Mouse (Mus musculus): ENCODE measurements at regions not wholly inside any gene's neighbourhood (a gene's known extent, or its start where the extent isn't known, plus 50 kb on each side); places are given as distances from the start of the nearest gene placed in this dataset.

DNA sequence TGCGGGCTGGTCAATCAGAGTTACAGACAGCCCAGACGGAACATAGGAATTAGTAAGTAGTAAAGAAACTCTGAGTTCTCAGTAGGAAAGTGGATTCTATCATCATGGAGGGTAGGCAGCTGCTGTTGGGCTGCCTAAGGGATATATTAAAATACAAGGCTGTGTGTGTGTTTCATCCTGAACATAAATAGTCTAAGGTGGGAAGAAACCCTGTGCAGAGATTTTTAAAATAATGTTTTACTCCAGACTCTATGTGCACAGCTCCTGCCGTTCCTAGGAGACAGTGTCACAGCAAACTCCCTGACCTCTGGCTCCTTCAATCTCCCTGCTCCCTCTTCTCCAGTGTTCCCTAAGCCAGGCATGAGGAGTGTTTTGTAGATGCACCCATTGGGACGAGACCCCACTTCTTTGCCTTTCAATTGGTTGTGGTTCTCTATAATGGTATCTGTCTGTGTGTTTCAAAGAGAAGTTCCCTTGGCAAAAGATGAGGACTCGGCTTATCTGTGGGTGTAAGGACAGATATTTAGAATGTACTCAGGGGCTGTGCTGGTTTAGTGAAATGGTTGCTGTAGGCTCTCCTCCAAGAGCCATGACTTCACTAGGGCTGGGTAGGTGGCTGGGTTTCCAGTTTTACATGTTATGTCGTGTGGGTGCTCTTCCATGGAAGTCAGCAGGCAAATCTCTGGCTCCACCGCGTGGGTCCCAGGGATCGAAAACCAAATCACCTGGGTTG, 93.1 kb upstream of the Pcbd1 start:
- H3K27me3 ChIP-seq (replicated peaks), result peaks cover 68% of the 10 kb centered on the region
- H3K27ac ChIP-seq (ENCODE audit: insufficient read depth, low read depth), result no peak overlapping the region
- no peaks in the 10 kb centered on the region for H3K36me3 ChIP-seq (replicated peaks in 1 of 2; ENCODE audit: control insufficient read depth in 1 of 2, insufficient read depth in 1 of 2, low read length in 1 of 2)
- no peak for DNase-seq (ENCODE audit: extremely low read depth)
- in situ Hi-C loops (cut with MboI; ENCODE audit: low pct_ligation_motif_present, low pct_unique_long_range_greater_than_20kb, low sequenced_read_pairs) (no loop called here), dilution Hi-C loops (cut with MboI; ENCODE audit: extremely low pct_ligation_motif_present, extremely low pct_unique_long_range_greater_than_20kb, low sequenced_read_pairs) (no loop called here)
- H3K4me3 ChIP-seq (replicated peaks in 1 of 3; ENCODE audit: low read depth in 2 of 3, low read length in 2 of 3, poor library complexity in 1 of 3), result no peak overlapping the region
- TF ChIP-seq USF2 (conservative IDR thresholded peaks at IDR 0.05; ENCODE audit: low read depth, low read length) (no peak), IRF4 (IDR thresholded peaks at IDR 0.05; ENCODE audit: low read depth, low read length) (no peak), MAX (IDR thresholded peaks at IDR 0.05; ENCODE audit: low read length) (no peak), MYC (IDR thresholded peaks at IDR 0.05; ENCODE audit: low read depth, low read length) (no peak), ZNF384 (IDR thresholded peaks at IDR 0.05; ENCODE audit: low read depth, low read length) (no peak), MAZ (IDR thresholded peaks at IDR 0.05; ENCODE audit: low read depth, low read length) (no peak)
- no peaks in the 10 kb centered on the region for H3K79me2 ChIP-seq (replicated peaks; ENCODE audit: control insufficient read depth, extremely low read depth, insufficient read depth, poor library complexity, severe bottlenecking)
- no peaks in the 10 kb centered on the region for H3K4me1 ChIP-seq (ENCODE audit: control insufficient read depth in 1 of 2, insufficient read depth in 2 of 2)
- no peak overlapping the region for H3K9ac ChIP-seq (ENCODE audit: insufficient read depth, low read depth)
- peaks cover 12% of the 10 kb centered on the region for H3K9me3 ChIP-seq (replicated peaks; ENCODE audit: low read length)
- no peak overlapping the region for H3K4me2 ChIP-seq (ENCODE audit: insufficient read depth, low read depth, poor library complexity, severe bottlenecking)

DNA sequence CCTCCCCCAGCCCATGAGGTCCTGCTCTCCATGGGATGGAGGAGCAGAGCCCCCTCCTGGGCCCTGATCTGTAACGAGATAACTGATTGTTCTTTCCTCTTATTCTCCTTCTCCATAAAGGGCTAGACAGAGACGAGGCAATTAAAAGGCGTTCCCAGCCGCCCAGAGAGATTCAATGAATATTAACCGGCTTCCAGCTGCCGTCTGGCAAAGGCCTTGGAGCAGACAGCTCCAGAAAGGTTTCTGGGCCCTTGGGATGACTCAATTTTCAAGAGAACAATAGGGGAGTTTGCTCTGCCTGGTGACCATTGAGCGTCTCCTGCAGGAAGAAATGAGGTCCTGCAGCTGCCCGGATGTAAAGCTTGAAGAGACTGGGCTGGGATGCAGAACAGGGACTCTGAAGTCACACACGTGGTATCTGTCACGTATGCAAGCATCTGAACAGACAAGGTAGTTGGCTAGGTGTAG, 104.0 kb upstream of the Pcbd1 start:
- no peak for DNase-seq (ENCODE audit: extremely low read depth)
- Histone ChIP-seq H3K9me3 (replicated peaks; ENCODE audit: low read length) (no peaks in the 10 kb centered on the region), H3K27ac (ENCODE audit: insufficient read depth, low read depth) (no peak overlapping the region), H3K9ac (ENCODE audit: insufficient read depth, low read depth) (no peak overlapping the region), H3K79me2 (replicated peaks; ENCODE audit: control insufficient read depth, extremely low read depth, insufficient read depth, poor library complexity, severe bottlenecking) (no peaks in the 10 kb centered on the region), H3K4me3 (replicated peaks in 1 of 3; ENCODE audit: low read depth in 2 of 3, low read length in 2 of 3, poor library complexity in 1 of 3) (no peak overlapping the region), H3K4me1 (ENCODE audit: control insufficient read depth in 1 of 2, insufficient read depth in 2 of 2) (no peaks in the 10 kb centered on the region), H3K4me2 (ENCODE audit: insufficient read depth, low read depth, poor library complexity, severe bottlenecking) (no peak overlapping the region; the same call in 1 of the 2 replicates), H3K36me3 (replicated peaks in 1 of 2; ENCODE audit: control insufficient read depth in 1 of 2, insufficient read depth in 1 of 2, low read length in 1 of 2) (no peaks in the 10 kb centered on the region), H3K27me3 (replicated peaks) (peaks cover 96% of the 10 kb centered on the region)
- peak in 1 of 2 experiments; percentile 44; a peak in 2 of 4 replicates for TF ChIP-seq CTCF (conservative IDR thresholded peaks at IDR 0.05 in 1 of 2, IDR thresholded peaks at IDR 0.05 in 1 of 2; ENCODE audit: low read depth in 2 of 2, low read length in 2 of 2)
- TF ChIP-seq SMC3 (IDR thresholded peaks at IDR 0.05; ENCODE audit: low read depth, low read length), result peak; percentile 34; the same call in 1 of the 2 replicates
- TF ChIP-seq CHD2 (IDR thresholded peaks at IDR 0.05; ENCODE audit: low read length), result no peak
- TF ChIP-seq RAD21 (IDR thresholded peaks at IDR 0.05; ENCODE audit: low read depth, low read length), result peak; percentile 25
- no peak for TF ChIP-seq USF2 (conservative IDR thresholded peaks at IDR 0.05; ENCODE audit: low read depth, low read length)
- dilution Hi-C loops (cut with MboI; ENCODE audit: extremely low pct_ligation_motif_present, extremely low pct_unique_long_range_greater_than_20kb, low sequenced_read_pairs) (no loop called here), in situ Hi-C loops (cut with MboI; ENCODE audit: low pct_ligation_motif_present, low pct_unique_long_range_greater_than_20kb, low sequenced_read_pairs) (no loop called here)

DNA sequence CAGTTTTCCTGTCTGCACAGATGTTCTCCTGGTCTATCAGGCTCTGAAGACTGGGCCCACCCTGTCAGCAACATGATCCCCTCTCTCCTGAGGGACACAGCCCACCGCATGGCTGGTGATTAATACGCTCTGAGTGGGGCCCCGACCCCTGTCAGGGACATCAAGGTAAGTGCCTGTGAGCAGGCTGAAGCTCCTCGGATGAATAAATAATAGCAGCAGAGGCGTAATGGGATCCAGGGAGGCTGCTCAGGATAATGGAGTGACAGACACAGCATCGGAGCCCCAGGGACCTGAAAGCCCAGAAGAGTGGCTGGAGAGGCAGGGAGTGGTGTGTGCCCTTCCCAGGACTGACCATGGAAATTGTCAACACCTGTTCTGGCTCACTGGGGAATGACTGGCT, 107.4 kb upstream of the Pcbd1 start:
- Histone ChIP-seq H3K9me3 (replicated peaks; ENCODE audit: low read length) (no peaks in the 10 kb centered on the region), H3K4me3 (replicated peaks in 1 of 3; ENCODE audit: low read depth in 2 of 3, low read length in 2 of 3, poor library complexity in 1 of 3) (no peak overlapping the region), H3K9ac (ENCODE audit: insufficient read depth, low read depth) (no peak overlapping the region), H3K27me3 (replicated peaks) (peaks cover 96% of the 10 kb centered on the region), H3K27ac (ENCODE audit: insufficient read depth, low read depth) (no peak overlapping the region), H3K4me2 (ENCODE audit: insufficient read depth, low read depth, poor library complexity, severe bottlenecking) (no peak overlapping the region), H3K79me2 (replicated peaks; ENCODE audit: control insufficient read depth, extremely low read depth, insufficient read depth, poor library complexity, severe bottlenecking) (no peaks in the 10 kb centered on the region), H3K4me1 (ENCODE audit: control insufficient read depth in 1 of 2, insufficient read depth in 2 of 2) (no peaks in the 10 kb centered on the region), H3K36me3 (replicated peaks in 1 of 2; ENCODE audit: control insufficient read depth in 1 of 2, insufficient read depth in 1 of 2, low read length in 1 of 2) (no peaks in the 10 kb centered on the region)
- dilution Hi-C loops (cut with MboI; ENCODE audit: extremely low pct_ligation_motif_present, extremely low pct_unique_long_range_greater_than_20kb, low sequenced_read_pairs) (no loop called here), in situ Hi-C loops (cut with MboI; ENCODE audit: low pct_ligation_motif_present, low pct_unique_long_range_greater_than_20kb, low sequenced_read_pairs) (no loop called here)
- no peak for DNase-seq (ENCODE audit: extremely low read depth)
- TF ChIP-seq MYC (IDR thresholded peaks at IDR 0.05; ENCODE audit: low read depth, low read length) (no peak), ZC3H11A (IDR thresholded peaks at IDR 0.05; ENCODE audit: low read depth, low read length) (no peak), MAFK (IDR thresholded peaks at IDR 0.05; ENCODE audit: insufficient replicate concordance, low read length) (no peak), GABPA (IDR thresholded peaks at IDR 0.05; ENCODE audit: insufficient replicate concordance, low read depth, low read length) (no peak), MAZ (IDR thresholded peaks at IDR 0.05; ENCODE audit: low read depth, low read length) (no peak), ZKSCAN1 (IDR thresholded peaks at IDR 0.05; ENCODE audit: borderline replicate concordance, low read depth, low read length) (no peak), ELF1 (IDR thresholded peaks at IDR 0.05; ENCODE audit: low read depth, low read length) (no peak), CHD2 (IDR thresholded peaks at IDR 0.05; ENCODE audit: low read length) (no peak), E2F4 (IDR thresholded peaks at IDR 0.05; ENCODE audit: insufficient replicate concordance, low read depth, low read length) (no peak), ZNF384 (IDR thresholded peaks at IDR 0.05; ENCODE audit: low read depth, low read length) (no peak), ETS1 (conservative IDR thresholded peaks at IDR 0.05; ENCODE audit: low read depth, low read length) (no peak), HCFC1 (IDR thresholded peaks at IDR 0.05; ENCODE audit: low read depth, low read length) (no peak), SMC3 (IDR thresholded peaks at IDR 0.05; ENCODE audit: low read depth, low read length) (no peak), NELFE (IDR thresholded peaks at IDR 0.05; ENCODE audit: low read depth, low read length) (no peak), TCF12 (IDR thresholded peaks at IDR 0.05; ENCODE audit: low read depth, low read length) (no peak), ZMIZ1 (IDR thresholded peaks at IDR 0.05; ENCODE audit: low read depth, low read length) (no peak), CTCF (conservative IDR thresholded peaks at IDR 0.05 in 1 of 2, IDR thresholded peaks at IDR 0.05 in 1 of 2; ENCODE audit: low read depth in 2 of 2, low read length in 2 of 2) (no peak), KAT2A (IDR thresholded peaks at IDR 0.05; ENCODE audit: insufficient replicate concordance, low read length) (no peak), MXI1 (IDR thresholded peaks at IDR 0.05; ENCODE audit: low read depth, low read length) (no peak), JUND (conservative IDR thresholded peaks at IDR 0.05; ENCODE audit: low read depth, low read length) (no peak)

All from CH12.LX (cell line).